Mouse (Mus musculus): ENCODE data around the gene Ms4a18. TPM values are rescaled to one million over a fixed set of nuclear protein-coding genes. Genes with fewer than 3 reads are reported as not detected.
A peak's percentile ranks its signal among the peaks of the same experiment; 100 is the strongest.

Ms4a18 gene
- polyA plus RNA-seq, 1 experiment from 2014 or later = not detected

DNA sequence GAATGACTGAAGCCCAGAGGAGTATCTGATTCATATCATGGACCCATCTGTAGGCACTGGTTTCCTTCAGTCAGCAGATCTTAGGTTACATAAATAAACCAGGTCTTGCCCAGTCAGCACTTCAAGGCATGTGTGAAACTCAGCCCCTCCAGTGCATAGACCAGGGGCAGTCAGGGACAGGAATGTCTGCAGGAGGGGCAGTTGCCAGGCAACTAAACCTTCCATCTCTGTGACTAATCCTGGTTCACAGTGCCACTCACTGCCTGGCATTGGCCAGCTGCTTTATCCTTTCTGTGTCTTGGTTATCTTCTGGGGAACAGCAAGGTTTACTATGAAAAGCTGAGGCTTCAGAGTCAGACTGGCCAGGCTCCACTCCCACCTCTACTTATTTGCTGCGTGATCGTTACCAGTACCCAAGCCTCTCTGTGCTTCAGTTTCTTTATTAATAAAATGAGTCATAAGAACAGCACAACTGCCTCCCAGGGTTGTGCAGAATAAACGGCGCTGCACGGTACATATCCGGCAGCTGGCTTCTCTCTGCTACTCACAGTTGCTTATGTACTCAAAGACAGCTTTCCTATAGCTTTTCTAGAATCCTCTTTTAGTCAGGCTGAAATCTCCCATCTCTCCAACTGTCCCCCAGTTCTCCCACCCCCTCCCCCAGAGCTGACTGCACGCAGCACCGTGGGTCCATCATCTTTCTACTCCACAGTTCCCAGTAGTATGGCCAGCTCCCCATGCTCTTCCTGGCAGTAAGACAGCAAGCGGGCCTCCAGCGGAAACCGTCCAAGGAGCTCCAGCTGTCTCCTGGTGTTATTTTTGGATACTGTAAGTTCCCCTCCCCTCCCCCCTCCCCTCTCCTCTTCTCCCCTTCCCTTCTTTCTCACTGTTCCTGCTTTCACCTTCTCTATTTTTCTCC lies 65.6 kb downstream of the Ms4a18 start:
- peak; percentile 67 for ATAC-seq (ENCODE audit: insufficient number of reproducible peaks, low FRiP score, low TSS enrichment, low read depth)

GRCm38 (mm10) chr19:10949558-10949957 lies 68.3 kb downstream of the Ms4a18 start:
- Histone ChIP-seq H3K9me3 (no peaks in the 10 kb centered on the region), H3K4me1 (peaks cover 28% of the 10 kb centered on the region), H3K27me3 (peaks cover 9% of the 10 kb centered on the region; the same call in 1 of the 2 replicates), H3K27ac (peak overlapping the region; percentile 58), H3K9ac (no peak overlapping the region), H3K36me3 (peaks cover 11% of the 10 kb centered on the region), H3K4me2 (peak overlapping the region; percentile 95), H3K4me3 (peak overlapping the region; percentile 63)
- ATAC-seq (ENCODE audit: insufficient number of reproducible peaks, low FRiP score, low TSS enrichment, low read depth) = no peak
- WGBS = 33% methylated on average over 9 of the region's 9 CpGs

More for the DNA sequence above, 65.6 kb downstream of the Ms4a18 start:
- Histone ChIP-seq H3K9me3 (no peaks in the 10 kb centered on the region), H3K9ac (no peak overlapping the region), H3K4me3 (no peak overlapping the region), H3K4me2 (no peak overlapping the region), H3K27me3 (peaks cover 14% of the 10 kb centered on the region; the same call in 1 of the 2 replicates), H3K27ac (peak overlapping the region; percentile 51), H3K36me3 (no peaks in the 10 kb centered on the region), H3K4me1 (peaks cover 18% of the 10 kb centered on the region)
- 59% methylated on average over 11 of the region's 11 CpGs for WGBS

GRCm38 (mm10) chr19:10949112-10949511 lies 68.7 kb downstream of the Ms4a18 start, which contains the start of gene Ccdc86:
Gene Ccdc86 (minus strand): TSS chr19:10949266.
- Histone ChIP-seq H3K4me2 (peak within 1 kb of the TSS; percentile 95), H3K9ac (peak within 1 kb of the TSS; percentile 59), H3K4me1 (peaks cover 28% of the 10 kb centered on the region), H3K36me3 (peaks cover 16% of the 10 kb centered on the region), H3K4me3 (peak within 1 kb of the TSS; percentile 63), H3K9me3 (no peaks in the 10 kb centered on the region), H3K27me3 (peaks cover 8% of the 10 kb centered on the region; the same call in 1 of the 2 replicates), H3K27ac (peak within 1 kb of the TSS; percentile 58)
- peak; percentile 92 for ATAC-seq (ENCODE audit: insufficient number of reproducible peaks, low FRiP score, low TSS enrichment, low read depth)
- under 1% methylated on average over 30 of the region's 30 CpGs for WGBS

GRCm38 (mm10) chr19:10948416-10948815 lies 69.4 kb downstream of the Ms4a18 start:
- peaks cover 1% of the 10 kb centered on the region; the same call in 1 of the 2 replicates for H3K27me3 ChIP-seq
- peaks cover 28% of the 10 kb centered on the region for H3K4me1 ChIP-seq
- WGBS = under 1% methylated on average over 20 of the region's 20 CpGs
- ATAC-seq (ENCODE audit: insufficient number of reproducible peaks, low FRiP score, low TSS enrichment, low read depth) = no peak
- H3K4me2 ChIP-seq = peak overlapping the region; percentile 95
- H3K9me3 ChIP-seq = no peaks in the 10 kb centered on the region
- H3K27ac ChIP-seq = no peak overlapping the region
- H3K36me3 ChIP-seq = peaks cover 23% of the 10 kb centered on the region
- peak overlapping the region; percentile 63 for H3K4me3 ChIP-seq
- peak overlapping the region; percentile 59 for H3K9ac ChIP-seq

- H3K9ac ChIP-seq = peak overlapping the region; percentile 59; the same call in 1 of the 2 replicates
- H3K27ac ChIP-seq = no peak overlapping the region
- H3K36me3 ChIP-seq = peaks cover 35% of the 10 kb centered on the region
- ATAC-seq (ENCODE audit: insufficient number of reproducible peaks, low FRiP score, low TSS enrichment, low read depth) = no peak
- H3K9me3 ChIP-seq = no peaks in the 10 kb centered on the region
- WGBS = 85% methylated on average over 5 of the region's 5 CpGs
- no peaks in the 10 kb centered on the region for H3K27me3 ChIP-seq
- peak overlapping the region; percentile 95 for H3K4me2 ChIP-seq
- H3K4me1 ChIP-seq = peaks cover 28% of the 10 kb centered on the region
- peak overlapping the region; percentile 63 for H3K4me3 ChIP-seq
Observed at GRCm38 (mm10) chr19:10947219-10947618, 70.6 kb downstream of the Ms4a18 start.

Other genes starting within 250 kb of the Ms4a18 start
- gene Cd6, start 188.0 kb downstream of the Ms4a18 start, polyA plus RNA-seq (2015; fragmentation: Nextera tagmentation; extraction: Ambion mirVana) = not detected in 2 replicates
- 5.0 and 5.1 TPM in 2 replicates for gene Slc15a3, start 178.3 kb downstream of the Ms4a18 start, polyA plus RNA-seq (2015; fragmentation: Nextera tagmentation; extraction: Ambion mirVana)
- gene Tmem132a, start 148.1 kb downstream of the Ms4a18 start, polyA plus RNA-seq (2015; fragmentation: Nextera tagmentation; extraction: Ambion mirVana) = 65.2 and 67.4 TPM in 2 replicates
- gene Tmem109, start 136.0 kb downstream of the Ms4a18 start, polyA plus RNA-seq (2015; fragmentation: Nextera tagmentation; extraction: Ambion mirVana) = 138 and 163 TPM in 2 replicates
- 35.7 and 40.6 TPM in 2 replicates for gene Prpf19, start 122.8 kb downstream of the Ms4a18 start, polyA plus RNA-seq (2015; fragmentation: Nextera tagmentation; extraction: Ambion mirVana)
- gene Zp1, start 97.4 kb downstream of the Ms4a18 start, polyA plus RNA-seq (2015; fragmentation: Nextera tagmentation; extraction: Ambion mirVana) = not detected in 2 replicates
- 0.09 TPM in 1 of 2 replicates, not detected in the other for gene Ptgdr2, start 80.9 kb downstream of the Ms4a18 start, polyA plus RNA-seq (2015; fragmentation: Nextera tagmentation; extraction: Ambion mirVana)
- 25.4 and 28.7 TPM in 2 replicates for gene Ccdc86, start 68.8 kb downstream of the Ms4a18 start, polyA plus RNA-seq (2015; fragmentation: Nextera tagmentation; extraction: Ambion mirVana)
- gene Ms4a10, start 43.4 kb downstream of the Ms4a18 start, polyA plus RNA-seq (2015; fragmentation: Nextera tagmentation; extraction: Ambion mirVana) = 0.35 and 0.73 TPM in 2 replicates
- gene Ms4a15, start 24.8 kb downstream of the Ms4a18 start, polyA plus RNA-seq (2015; fragmentation: Nextera tagmentation; extraction: Ambion mirVana) = not detected in 2 replicates
- not detected in 2 replicates for gene Ms4a8a, start 63.1 kb upstream of the Ms4a18 start, polyA plus RNA-seq (2015; fragmentation: Nextera tagmentation; extraction: Ambion mirVana)
- not detected in 2 replicates for gene 1700017D01Rik, start 112.8 kb upstream of the Ms4a18 start, polyA plus RNA-seq (2015; fragmentation: Nextera tagmentation; extraction: Ambion mirVana)
- not detected in 2 replicates for gene 1700025F22Rik, start 147.3 kb upstream of the Ms4a18 start, polyA plus RNA-seq (2015; fragmentation: Nextera tagmentation; extraction: Ambion mirVana)
- gene Ms4a13, start 178.7 kb upstream of the Ms4a18 start, polyA plus RNA-seq (2015; fragmentation: Nextera tagmentation; extraction: Ambion mirVana) = not detected in 2 replicates
- not detected in 2 replicates for gene Ms4a12, start 214.4 kb upstream of the Ms4a18 start, polyA plus RNA-seq (2015; fragmentation: Nextera tagmentation; extraction: Ambion mirVana)
- gene Ms4a1, start 248.2 kb upstream of the Ms4a18 start, polyA plus RNA-seq (2015; fragmentation: Nextera tagmentation; extraction: Ambion mirVana) = not detected in 2 replicates

Data from limb, embryonic 15.5 days (tissue).